Mouse (Mus musculus): Measurements from ENCODE around the gene Tle4. TPM values are rescaled to one million over a fixed set of nuclear protein-coding genes. Genes with fewer than 3 reads are reported as not detected.

Gene Tle4
- total and polyA plus RNA-seq, 3 experiments = 13.2 to 32.7 (median 15.4) TPM

DNA sequence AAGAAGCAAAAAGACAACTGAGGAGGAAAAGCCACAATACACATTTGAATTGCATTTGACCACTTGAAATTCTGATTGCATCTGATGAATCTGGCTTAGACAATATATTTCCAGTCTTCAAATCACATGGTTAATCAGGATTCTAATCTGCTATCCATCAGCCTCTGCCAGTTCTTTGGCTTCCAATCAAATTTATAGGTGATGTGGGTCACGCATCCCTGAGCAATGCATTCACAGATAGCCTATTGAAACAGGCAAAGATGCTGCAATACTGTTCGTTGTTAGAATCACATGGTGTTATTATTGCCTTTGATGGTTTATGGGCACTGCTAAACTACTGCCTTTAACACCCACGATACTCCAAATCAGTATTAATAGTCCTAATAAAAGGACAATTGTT is 30.8 kb downstream of the Tle4 start:
- H3K4me1 ChIP-seq (ENCODE audit: insufficient read depth, low read depth, low read length) = no peaks in the 10 kb centered on the region; the same call in 1 of the 2 replicates
- TF ChIP-seq GATA2 (IDR thresholded peaks at IDR 0.05; ENCODE audit: borderline replicate concordance, low read depth, low read length) (no peak), TAL1 (conservative IDR thresholded peaks at IDR 0.05; ENCODE audit: low read depth, low read length) (no peak), POLR2AphosphoS5 (IDR thresholded peaks at IDR 0.05; ENCODE audit: insufficient replicate concordance, low read depth, low read length) (no peak), GATA1 (IDR thresholded peaks at IDR 0.05; ENCODE audit: borderline replicate concordance, low read length) (no peak), CTCF (IDR thresholded peaks at IDR 0.05; ENCODE audit: low read depth, low read length) (no peak)
- peaks cover 12% of the 10 kb centered on the region for H3K36me3 ChIP-seq (replicated peaks)
- DNase-seq (ENCODE audit: low spot score) (no peak), ATAC-seq (ENCODE audit: extremely low read depth, insufficient number of reproducible peaks, low FRiP score, poor library complexity, severe bottlenecking) (no peak)
- no peaks in the 10 kb centered on the region for H3K27me3 ChIP-seq (ENCODE audit: insufficient read depth, low read length)
- no peak overlapping the region for H3K4me3 ChIP-seq (ENCODE audit: low read depth, low read length)
- H3K9me3 ChIP-seq (replicated peaks) = no peaks in the 10 kb centered on the region

DNA sequence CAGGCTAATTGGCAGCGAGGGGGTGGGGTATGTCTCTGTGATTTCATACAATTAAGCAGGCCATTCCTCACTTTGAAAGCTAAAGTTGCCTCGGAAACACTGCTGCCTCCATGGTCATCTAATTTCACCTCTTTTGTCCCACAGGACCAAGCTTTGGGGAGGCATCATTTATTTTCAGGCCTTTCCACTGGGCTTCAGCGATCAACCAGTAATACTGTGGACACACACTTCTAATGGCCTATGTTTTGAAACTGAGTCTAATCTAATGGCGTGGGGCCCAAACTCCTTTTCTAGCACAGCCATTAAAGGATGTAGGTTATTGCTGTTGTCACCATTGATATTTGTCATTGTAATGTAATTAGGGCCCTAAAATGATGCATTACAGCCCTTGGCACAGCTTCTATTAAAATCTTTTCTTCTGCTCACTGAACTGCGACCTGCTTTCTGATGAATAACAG is 31.3 kb downstream of the Tle4 start:
- ATAC-seq (ENCODE audit: extremely low read depth, insufficient number of reproducible peaks, low FRiP score, poor library complexity, severe bottlenecking) (no peak), DNase-seq (ENCODE audit: low spot score) (no peak)
- no peaks in the 10 kb centered on the region for H3K9me3 ChIP-seq (replicated peaks)

DNA sequence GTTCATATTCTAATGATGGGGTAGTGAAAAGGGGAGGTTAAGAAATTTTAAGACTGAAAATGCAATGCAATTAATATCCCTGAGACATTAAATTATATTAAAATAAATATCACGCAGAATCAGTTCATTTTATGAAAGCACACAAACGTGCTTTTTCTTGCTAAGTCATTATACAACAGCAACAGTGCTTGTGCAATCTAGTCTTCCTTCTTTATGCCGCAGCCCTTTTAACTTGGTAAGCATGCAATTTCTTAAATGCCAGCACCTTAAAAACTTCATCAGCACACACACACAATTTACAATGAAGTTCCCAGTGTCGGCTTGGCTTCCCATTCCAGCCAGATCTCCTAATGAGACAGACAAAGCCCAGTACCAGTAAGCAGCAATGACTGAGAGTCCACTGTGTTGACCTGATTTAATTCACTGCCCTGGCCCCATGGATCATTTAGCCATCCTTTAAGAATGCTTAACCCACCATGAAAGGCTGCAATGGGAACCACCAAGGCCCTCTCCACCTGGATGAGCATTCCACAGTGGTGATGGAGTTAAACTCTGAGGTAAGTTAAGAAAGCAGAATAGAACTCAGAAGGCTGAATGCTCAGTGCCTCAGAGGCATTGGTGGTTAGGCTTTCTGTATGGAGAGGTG is 32.3 kb downstream of the Tle4 start:
- TF ChIP-seq CTCF (IDR thresholded peaks at IDR 0.05; ENCODE audit: low read depth, low read length) (no peak), GATA2 (IDR thresholded peaks at IDR 0.05; ENCODE audit: borderline replicate concordance, low read depth, low read length) (no peak), POLR2AphosphoS5 (IDR thresholded peaks at IDR 0.05; ENCODE audit: insufficient replicate concordance, low read depth, low read length) (no peak), TAL1 (conservative IDR thresholded peaks at IDR 0.05; ENCODE audit: low read depth, low read length) (no peak), GATA1 (IDR thresholded peaks at IDR 0.05; ENCODE audit: borderline replicate concordance, low read length) (no peak)
- Histone ChIP-seq H3K4me1 (ENCODE audit: insufficient read depth, low read depth, low read length) (no peaks in the 10 kb centered on the region; the same call in 1 of the 2 replicates), H3K27me3 (ENCODE audit: insufficient read depth, low read length) (no peaks in the 10 kb centered on the region), H3K36me3 (replicated peaks) (peaks cover 12% of the 10 kb centered on the region), H3K4me3 (ENCODE audit: low read depth, low read length) (no peak overlapping the region), H3K9me3 (replicated peaks) (no peaks in the 10 kb centered on the region)
- DNase-seq (ENCODE audit: low spot score) = no peak
- no peak for ATAC-seq (ENCODE audit: extremely low read depth, insufficient number of reproducible peaks, low FRiP score, poor library complexity, severe bottlenecking)

More for the DNA sequence above, 31.3 kb downstream of the Tle4 start:
- Histone ChIP-seq H3K36me3 (replicated peaks) (peaks cover 12% of the 10 kb centered on the region), H3K4me3 (ENCODE audit: low read depth, low read length) (no peak overlapping the region), H3K27me3 (ENCODE audit: insufficient read depth, low read length) (no peaks in the 10 kb centered on the region), H3K4me1 (ENCODE audit: insufficient read depth, low read depth, low read length) (no peaks in the 10 kb centered on the region; the same call in 1 of the 2 replicates)
- TF ChIP-seq CTCF (IDR thresholded peaks at IDR 0.05; ENCODE audit: low read depth, low read length) (no peak), TAL1 (conservative IDR thresholded peaks at IDR 0.05; ENCODE audit: low read depth, low read length) (no peak), POLR2AphosphoS5 (IDR thresholded peaks at IDR 0.05; ENCODE audit: insufficient replicate concordance, low read depth, low read length) (no peak), GATA2 (IDR thresholded peaks at IDR 0.05; ENCODE audit: borderline replicate concordance, low read depth, low read length) (no peak), GATA1 (IDR thresholded peaks at IDR 0.05; ENCODE audit: borderline replicate concordance, low read length) (no peak)

DNA sequence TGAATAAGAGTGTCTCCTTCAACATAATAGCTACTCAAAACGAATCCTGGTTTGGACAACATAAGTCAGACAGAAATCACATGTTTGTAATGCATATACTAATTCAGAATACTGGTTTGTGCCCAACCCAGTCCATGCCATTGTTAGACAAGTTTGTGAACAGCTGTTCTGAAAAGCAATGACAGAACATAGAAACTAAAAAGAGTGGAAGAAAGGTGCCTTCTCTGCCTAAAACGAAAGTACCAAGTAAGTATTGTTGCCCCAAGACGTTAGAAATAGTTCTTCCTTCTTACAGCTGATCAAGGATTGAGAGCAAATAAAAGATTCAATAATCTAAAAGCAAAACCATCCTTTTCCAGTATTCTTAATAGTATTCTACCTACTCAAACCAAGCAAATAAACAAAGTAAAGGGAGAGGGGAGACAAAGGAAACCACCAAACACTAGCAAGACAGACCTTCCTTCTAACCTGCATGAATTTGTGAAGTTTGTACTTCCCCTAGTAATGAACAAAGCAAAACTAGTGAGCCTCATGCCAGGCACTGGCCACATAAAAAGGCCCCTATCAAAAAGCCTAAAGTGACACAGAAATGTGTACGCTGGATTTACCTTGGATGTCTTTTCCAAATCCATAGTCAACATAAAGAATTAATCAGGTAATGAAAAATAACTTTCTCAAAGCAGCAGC is 34.4 kb downstream of the Tle4 start:
- peaks cover 10% of the 10 kb centered on the region for H3K36me3 ChIP-seq (replicated peaks)
- H3K9me3 ChIP-seq (replicated peaks) = no peaks in the 10 kb centered on the region
- ATAC-seq (ENCODE audit: extremely low read depth, insufficient number of reproducible peaks, low FRiP score, poor library complexity, severe bottlenecking) = no peak
- DNase-seq (ENCODE audit: low spot score) = no peak
- H3K4me1 ChIP-seq (ENCODE audit: insufficient read depth, low read depth, low read length) = no peaks in the 10 kb centered on the region; the same call in 1 of the 2 replicates
- no peak overlapping the region for H3K4me3 ChIP-seq (ENCODE audit: low read depth, low read length)
- no peak for TF ChIP-seq GATA2 (IDR thresholded peaks at IDR 0.05; ENCODE audit: borderline replicate concordance, low read depth, low read length)
- no peak for TF ChIP-seq CTCF (IDR thresholded peaks at IDR 0.05; ENCODE audit: low read depth, low read length)
- no peak for TF ChIP-seq TAL1 (conservative IDR thresholded peaks at IDR 0.05; ENCODE audit: low read depth, low read length)
- no peak for TF ChIP-seq GATA1 (IDR thresholded peaks at IDR 0.05; ENCODE audit: borderline replicate concordance, low read length)
- TF ChIP-seq POLR2AphosphoS5 (IDR thresholded peaks at IDR 0.05; ENCODE audit: insufficient replicate concordance, low read depth, low read length) = no peak
- H3K27me3 ChIP-seq (ENCODE audit: insufficient read depth, low read length) = no peaks in the 10 kb centered on the region

DNA sequence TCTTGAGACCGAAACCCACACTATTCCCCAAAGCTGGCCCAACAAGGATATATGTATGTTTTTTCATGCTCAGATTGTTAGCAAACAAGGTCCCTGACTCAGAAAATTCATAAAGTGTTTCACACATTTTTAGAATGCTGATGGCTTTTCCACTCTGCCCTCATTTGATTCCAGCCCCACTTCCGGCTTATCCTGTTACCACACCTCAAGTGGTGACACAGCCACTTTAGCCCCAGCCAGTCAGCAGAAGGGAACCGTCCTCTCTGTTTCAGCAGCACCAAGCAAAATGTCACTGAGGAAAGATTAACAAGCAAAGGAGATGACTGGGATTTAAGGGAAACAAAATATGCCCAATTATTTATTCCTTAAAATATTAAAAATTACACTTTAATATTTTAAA is 50.0 kb downstream of the Tle4 start:
- no peak for ATAC-seq (ENCODE audit: extremely low read depth, insufficient number of reproducible peaks, low FRiP score, poor library complexity, severe bottlenecking)
- no peak for TF ChIP-seq GATA2 (IDR thresholded peaks at IDR 0.05; ENCODE audit: borderline replicate concordance, low read depth, low read length)
- TF ChIP-seq GATA1 (IDR thresholded peaks at IDR 0.05; ENCODE audit: borderline replicate concordance, low read length) = no peak
- TF ChIP-seq TAL1 (conservative IDR thresholded peaks at IDR 0.05; ENCODE audit: low read depth, low read length) = no peak
- TF ChIP-seq POLR2AphosphoS5 (IDR thresholded peaks at IDR 0.05; ENCODE audit: insufficient replicate concordance, low read depth, low read length) = no peak
- no peak for TF ChIP-seq CTCF (IDR thresholded peaks at IDR 0.05; ENCODE audit: low read depth, low read length)

DNA sequence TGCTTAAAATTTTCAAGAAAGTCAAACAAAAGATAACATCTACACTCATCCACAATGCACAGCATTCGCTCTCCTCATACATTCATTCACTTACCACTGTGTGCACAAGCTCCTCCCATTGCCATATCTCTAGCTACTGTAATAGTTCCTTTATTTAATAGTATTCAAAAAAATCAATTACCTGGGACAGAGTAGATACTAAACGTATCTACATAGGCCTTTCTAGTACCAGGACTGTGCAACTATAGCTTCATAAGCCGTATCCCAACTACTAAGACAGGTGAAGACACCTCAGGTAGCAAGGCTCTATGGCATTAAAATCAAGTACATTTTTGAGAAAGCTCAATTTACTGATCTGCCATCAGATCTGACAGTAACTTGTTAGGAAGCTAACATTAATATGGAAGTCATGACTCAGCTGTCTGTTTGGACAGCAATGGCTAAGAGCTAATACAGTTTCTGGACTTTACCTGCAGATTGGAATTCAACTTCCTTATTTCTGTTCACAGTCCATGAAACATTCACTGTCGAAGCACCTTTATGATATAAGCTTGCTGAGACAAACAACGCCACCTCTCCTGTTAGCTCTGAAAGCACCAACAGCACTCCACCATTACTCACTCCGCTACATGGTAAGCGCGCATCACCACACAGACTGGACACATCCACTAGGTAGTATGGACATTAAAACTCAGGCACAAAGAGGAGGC is 50.6 kb downstream of the Tle4 start:
- TF ChIP-seq POLR2AphosphoS5 (IDR thresholded peaks at IDR 0.05; ENCODE audit: insufficient replicate concordance, low read depth, low read length) = no peak
- TF ChIP-seq GATA1 (IDR thresholded peaks at IDR 0.05; ENCODE audit: borderline replicate concordance, low read length) = no peak
- no peak for TF ChIP-seq CTCF (IDR thresholded peaks at IDR 0.05; ENCODE audit: low read depth, low read length)
- TF ChIP-seq GATA2 (IDR thresholded peaks at IDR 0.05; ENCODE audit: borderline replicate concordance, low read depth, low read length) = no peak
- no peak for TF ChIP-seq TAL1 (conservative IDR thresholded peaks at IDR 0.05; ENCODE audit: low read depth, low read length)
- Histone ChIP-seq H3K4me3 (ENCODE audit: low read depth, low read length) (no peak overlapping the region), H3K9me3 (replicated peaks) (no peaks in the 10 kb centered on the region), H3K4me1 (ENCODE audit: insufficient read depth, low read depth, low read length) (no peaks in the 10 kb centered on the region), H3K36me3 (replicated peaks) (peaks cover 19% of the 10 kb centered on the region), H3K27me3 (ENCODE audit: insufficient read depth, low read length) (no peaks in the 10 kb centered on the region)
- ATAC-seq (ENCODE audit: extremely low read depth, insufficient number of reproducible peaks, low FRiP score, poor library complexity, severe bottlenecking) (no peak), DNase-seq (ENCODE audit: low spot score) (no peak)

More for the DNA sequence above, 50.0 kb downstream of the Tle4 start:
- Histone ChIP-seq H3K36me3 (replicated peaks) (peaks cover 19% of the 10 kb centered on the region), H3K4me3 (ENCODE audit: low read depth, low read length) (no peak overlapping the region), H3K4me1 (ENCODE audit: insufficient read depth, low read depth, low read length) (no peaks in the 10 kb centered on the region), H3K9me3 (replicated peaks) (no peaks in the 10 kb centered on the region), H3K27me3 (ENCODE audit: insufficient read depth, low read length) (no peaks in the 10 kb centered on the region)
- no peak for DNase-seq (ENCODE audit: low spot score)
